In genomic region chr19:11769257-11769920, GRCm38 (mm10) we compare ENCODE assay signal across 7 mouse cellular contexts. TPM values are rescaled to one million over a fixed set of nuclear protein-coding genes. Genes with fewer than 3 reads are reported as not detected.
A peak's percentile ranks its signal among the peaks of the same experiment; 100 is the strongest.
DNase-seq lines count a peak whose midpoint lies in the region; ATAC-seq and TF ChIP-seq lines count a peak whose summit lies in the region.

No protein-coding gene starts in this region.

- WGBS in kidney, postnatal 0 days, result 90% methylated on average over 5 of the region's 5 CpGs
- 91% methylated on average over 5 of the region's 5 CpGs for WGBS in forebrain, embryonic 13.5 days
- WGBS in intestine, embryonic 15.5 days, result 91% methylated on average over 5 of the region's 5 CpGs
- 89% methylated on average over 5 of the region's 5 CpGs for WGBS in neural tube, embryonic 12.5 days

- H3K4me1 ChIP-seq in kidney, postnatal 0 days (replicated peaks; ENCODE audit: insufficient read depth, low read length), result peaks cover 5% of the 10 kb centered on the region; the same call in 1 of the 2 replicates
- H3K4me1 ChIP-seq in forebrain, embryonic 13.5 days, result peaks cover 12% of the 10 kb centered on the region
- H3K4me1 ChIP-seq in intestine, embryonic 15.5 days (replicated peaks), result 0 out of 2 replicates have a peak, but pooled peaks cover 6% of the 10 kb centered on the region
- peaks cover 8% of the 10 kb centered on the region for H3K4me1 ChIP-seq in neural tube, embryonic 12.5 days

- no peak overlapping the region for H3K4me3 ChIP-seq in kidney, postnatal 0 days (replicated peaks; ENCODE audit: low read depth, low read length)
- H3K4me3 ChIP-seq in forebrain, embryonic 13.5 days, result 0 out of 2 replicates have a peak overlapping the region, but pooled peaks have one; percentile 56
- H3K4me3 ChIP-seq in intestine, embryonic 15.5 days (replicated peaks), result peak overlapping the region; percentile 64; the same call in 1 of the 2 replicates
- no peak overlapping the region for H3K4me3 ChIP-seq in neural tube, embryonic 12.5 days

- ATAC-seq in kidney, postnatal 0 days (replicated peaks; ENCODE audit: low FRiP score, low read depth), result no peak
- peak; percentile 39 for ATAC-seq in forebrain, embryonic 13.5 days
- no peak for ATAC-seq in intestine, embryonic 15.5 days
- no peak; the same call in 1 of the 2 replicates for ATAC-seq in neural tube, embryonic 12.5 days (ENCODE audit: low FRiP score, low read depth)

- 0 out of 2 replicates have a peak, but pooled peaks have one; percentile 3 for TF ChIP-seq CTCF in kidney, postnatal 0 days (IDR thresholded peaks at IDR 0.05; ENCODE audit: low read depth)

- H3K36me3 ChIP-seq in kidney, postnatal 0 days (ENCODE audit: insufficient read depth, low read length), result peaks cover 5% of the 10 kb centered on the region
- peaks cover 14% of the 10 kb centered on the region for H3K36me3 ChIP-seq in forebrain, embryonic 13.5 days (ENCODE audit: poor library complexity, severe bottlenecking)
- H3K36me3 ChIP-seq in intestine, embryonic 15.5 days, result peaks cover 7% of the 10 kb centered on the region; the same call in 1 of the 2 replicates
- H3K36me3 ChIP-seq in neural tube, embryonic 12.5 days, result peaks cover 11% of the 10 kb centered on the region

- DNase-seq in kidney, postnatal 0 days (ENCODE audit: low spot score), result no peak
- DNase-seq in kidney, postnatal 14 days, result no peak
- DNase-seq in urinary bladder, postnatal 25 days (ENCODE audit: low spot score), result no peak
- DNase-seq in thymus, postnatal 10 days (ENCODE audit: low spot score in 2 of 2), result no peak

- H3K27ac ChIP-seq in kidney, postnatal 0 days, result no peak overlapping the region
- H3K27ac ChIP-seq in forebrain, embryonic 13.5 days, result no peak overlapping the region
- H3K27ac ChIP-seq in intestine, embryonic 15.5 days, result no peak overlapping the region
- no peak overlapping the region for H3K27ac ChIP-seq in neural tube, embryonic 12.5 days

- no peaks in the 10 kb centered on the region for H3K9me3 ChIP-seq in kidney, postnatal 0 days (replicated peaks; ENCODE audit: low read length)
- no peaks in the 10 kb centered on the region for H3K9me3 ChIP-seq in forebrain, embryonic 13.5 days (replicated peaks)
- no peaks in the 10 kb centered on the region for H3K9me3 ChIP-seq in intestine, embryonic 15.5 days
- no peaks in the 10 kb centered on the region for H3K9me3 ChIP-seq in neural tube, embryonic 12.5 days

- peak overlapping the region; percentile 64 for H3K4me2 ChIP-seq in kidney, postnatal 0 days (ENCODE audit: low read length)
- peak overlapping the region; percentile 75 for H3K4me2 ChIP-seq in forebrain, embryonic 13.5 days
- H3K4me2 ChIP-seq in intestine, embryonic 15.5 days (replicated peaks), result peak overlapping the region; percentile 73
- peak overlapping the region; percentile 70 for H3K4me2 ChIP-seq in neural tube, embryonic 12.5 days (replicated peaks)

- H3K27me3 ChIP-seq in kidney, postnatal 0 days (ENCODE audit: insufficient read depth, low read length), result no peaks in the 10 kb centered on the region
- H3K27me3 ChIP-seq in forebrain, embryonic 13.5 days, result 0 out of 2 replicates have a peak, but pooled peaks cover 4% of the 10 kb centered on the region
- H3K27me3 ChIP-seq in intestine, embryonic 15.5 days (replicated peaks), result no peaks in the 10 kb centered on the region
- H3K27me3 ChIP-seq in neural tube, embryonic 12.5 days (replicated peaks), result no peaks in the 10 kb centered on the region

- H3K9ac ChIP-seq in kidney, postnatal 0 days (ENCODE audit: low read depth, low read length), result no peak overlapping the region
- H3K9ac ChIP-seq in forebrain, embryonic 13.5 days, result no peak overlapping the region
- H3K9ac ChIP-seq in intestine, embryonic 15.5 days, result no peak overlapping the region
- H3K9ac ChIP-seq in neural tube, embryonic 12.5 days, result no peak overlapping the region

RNA-seq across cellular contexts. Expression of gene Mrpl16, which starts 0.8 kb away (rescaled TPM):
- 66.7 and 69.8 TPM in 2 replicates for polyA plus RNA-seq in kidney, postnatal 0 days (2015; fragmentation: Nextera tagmentation; extraction: Ambion mirVana)
- 46.1 and 48.2 TPM in 2 replicates for polyA plus RNA-seq in forebrain, embryonic 13.5 days (2015; fragmentation: Nextera tagmentation; extraction: Ambion mirVana)
- polyA plus RNA-seq in intestine, embryonic 15.5 days (2015; fragmentation: Nextera tagmentation; extraction: Ambion mirVana), result 58.3 and 63.8 TPM in 2 replicates
- polyA plus RNA-seq in neural tube, embryonic 12.5 days (2016; fragmentation: Nextera tagmentation; extraction: Ambion mirVana), result 42.3 and 44.1 TPM in 2 replicates

RNA-seq across cellular contexts. Expression of gene Gif, which starts 22.0 kb away (rescaled TPM):
- not detected in 2 replicates for polyA plus RNA-seq in kidney, postnatal 0 days (2015; fragmentation: Nextera tagmentation; extraction: Ambion mirVana)
- not detected in 2 replicates for polyA plus RNA-seq in forebrain, embryonic 13.5 days (2015; fragmentation: Nextera tagmentation; extraction: Ambion mirVana)
- not detected in 2 replicates for polyA plus RNA-seq in intestine, embryonic 15.5 days (2015; fragmentation: Nextera tagmentation; extraction: Ambion mirVana)
- polyA plus RNA-seq in neural tube, embryonic 12.5 days (2016; fragmentation: Nextera tagmentation; extraction: Ambion mirVana), result not detected in 2 replicates

RNA-seq across cellular contexts. Expression of gene Stx3, which starts 49.8 kb away (rescaled TPM):
- polyA plus RNA-seq in kidney, postnatal 0 days (2015; fragmentation: Nextera tagmentation; extraction: Ambion mirVana), result 42.5 and 46.1 TPM in 2 replicates
- polyA plus RNA-seq in forebrain, embryonic 13.5 days (2015; fragmentation: Nextera tagmentation; extraction: Ambion mirVana), result 6.5 and 8.2 TPM in 2 replicates
- polyA plus RNA-seq in intestine, embryonic 15.5 days (2015; fragmentation: Nextera tagmentation; extraction: Ambion mirVana), result 41.6 and 44.8 TPM in 2 replicates
- polyA plus RNA-seq in neural tube, embryonic 12.5 days (2016; fragmentation: Nextera tagmentation; extraction: Ambion mirVana), result 4.7 and 4.9 TPM in 2 replicates

Comparison
In these comparisons a context has a peak if more than half of its experiments do, and no peak if none do; other contexts are left out.
1. H3K4me3 ChIP-seq: peak in forebrain, embryonic 13.5 days (single experiment) and intestine, embryonic 15.5 days (single experiment); none in kidney, postnatal 0 days (single experiment) and neural tube, embryonic 12.5 days (single experiment).
2. Peak in every context shown above with its lines, with median percentiles within 50 percentile points of each other: H3K4me2 ChIP-seq.